Mouse (Mus musculus) kidney, postnatal 10 days (tissue): Measurements from ENCODE around the gene Cpa4.

Experiments
- DNase-seq: peaks from one replicate; pipeline ENCODE4 v3.0.0; 2021; ENCODE audit warnings: mixed read lengths

Cpa4 gene

GRCm38 (mm10) chr6:30638674-30639268 lies 70.6 kb downstream of the Cpa4 start, which contains the start of gene Cpa1:
Gene Cpa1 (plus strand): TSS chr6:30639218.
- DNase-seq = no peak
